Mouse (Mus musculus): ENCODE results near the gene Zfhx3. TPM values are rescaled to one million over a fixed set of nuclear protein-coding genes. Genes with fewer than 3 reads are reported as not detected.

The Zfhx3 gene
- total RNA-seq, 2 experiments from 2014 or later: 0.23 to 1.7 TPM

DNA sequence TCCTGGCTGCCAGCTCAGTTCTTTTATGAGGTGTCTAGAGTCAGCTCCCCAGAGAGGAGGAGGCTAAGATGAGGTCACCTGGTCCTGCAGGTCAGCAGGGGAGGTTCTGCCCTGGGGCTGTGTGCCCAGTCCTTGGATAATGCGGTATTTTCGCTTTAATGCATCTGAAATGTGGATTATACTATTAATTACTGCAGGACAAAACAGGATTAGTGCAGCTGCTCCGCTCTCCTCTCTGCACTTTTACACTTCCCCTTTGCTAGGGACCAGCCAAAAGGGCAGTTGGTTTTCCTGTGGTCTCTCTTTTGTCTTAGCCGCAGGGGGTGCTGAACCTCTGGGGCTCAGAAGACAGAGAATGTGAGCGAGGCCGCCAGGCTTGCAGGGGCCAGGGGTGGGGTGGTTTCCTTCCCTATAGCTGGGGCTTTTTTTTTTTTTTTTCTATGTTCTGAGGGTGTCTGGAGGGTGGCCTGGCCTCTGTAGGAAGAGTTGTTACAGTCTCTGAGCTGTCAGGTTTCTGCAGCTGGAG is 806.5 kb downstream of the Zfhx3 start:
- no peak for ATAC-seq (replicated peaks; ENCODE audit: low FRiP score, poor library complexity, severe bottlenecking)

- no peak for ATAC-seq (replicated peaks; ENCODE audit: low FRiP score, poor library complexity, severe bottlenecking)
Observed at GRCm38 (mm10) chr8:108750806-108751205, 808.4 kb downstream of the Zfhx3 start.

DNA sequence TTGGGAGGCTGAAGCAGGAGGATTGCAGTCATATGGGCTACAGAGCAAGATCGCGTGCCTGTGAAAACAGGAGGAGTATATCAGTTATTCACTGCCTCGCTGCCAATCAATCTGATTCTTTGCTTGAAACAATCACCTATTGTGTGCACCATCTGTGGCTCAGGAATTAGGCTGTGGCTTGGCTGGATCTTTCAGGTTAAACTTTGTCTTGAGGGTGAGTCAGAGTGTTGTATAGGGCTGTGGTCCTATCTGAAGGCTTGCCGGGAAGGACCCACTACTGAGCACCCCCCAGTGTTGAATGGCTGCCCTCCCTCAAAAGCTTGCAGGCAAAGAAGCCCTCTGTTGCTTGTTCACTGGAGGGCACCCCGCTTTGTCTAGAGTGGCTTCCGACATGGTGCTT is 812.1 kb downstream of the Zfhx3 start:
- ATAC-seq (replicated peaks; ENCODE audit: low FRiP score, poor library complexity, severe bottlenecking): no peak

- ATAC-seq (replicated peaks; ENCODE audit: low FRiP score, poor library complexity, severe bottlenecking): no peak
Observed at GRCm38 (mm10) chr8:108755400-108756325, 813.2 kb downstream of the Zfhx3 start.

GRCm38 (mm10) chr8:108759511-108760330 is 817.3 kb downstream of the Zfhx3 start:
- ATAC-seq (replicated peaks; ENCODE audit: low FRiP score, poor library complexity, severe bottlenecking): 0 out of 2 replicates have a peak, but pooled peaks have one; percentile 17

DNA sequence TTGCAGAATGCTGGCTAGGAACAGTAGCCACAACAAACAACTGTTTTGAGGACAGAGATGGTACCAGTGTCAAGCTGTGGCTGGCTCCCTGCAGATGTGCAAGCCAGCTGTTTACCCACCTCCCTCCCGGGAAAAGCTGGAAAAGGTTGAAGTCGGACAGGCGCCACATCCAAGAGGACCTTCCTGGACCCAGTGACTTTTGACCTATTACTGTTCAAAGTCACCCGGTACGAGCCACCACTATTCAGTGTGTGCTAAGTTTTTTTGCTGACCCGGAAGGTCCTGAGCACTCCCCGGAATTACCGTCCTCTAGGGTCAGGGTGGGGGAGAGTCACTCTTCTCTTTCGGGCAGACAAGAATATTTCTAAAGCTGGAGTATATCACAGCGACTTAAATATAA is 818.3 kb downstream of the Zfhx3 start:
- no peak for ATAC-seq (replicated peaks; ENCODE audit: low FRiP score, poor library complexity, severe bottlenecking)

GRCm38 (mm10) chr8:108762567-108762966 is 820.1 kb downstream of the Zfhx3 start:
- no peak for ATAC-seq (replicated peaks; ENCODE audit: low FRiP score, poor library complexity, severe bottlenecking)

- no peak for ATAC-seq (replicated peaks; ENCODE audit: low FRiP score, poor library complexity, severe bottlenecking)
Observed at GRCm38 (mm10) chr8:108764403-108765194, 822.2 kb downstream of the Zfhx3 start.

DNA sequence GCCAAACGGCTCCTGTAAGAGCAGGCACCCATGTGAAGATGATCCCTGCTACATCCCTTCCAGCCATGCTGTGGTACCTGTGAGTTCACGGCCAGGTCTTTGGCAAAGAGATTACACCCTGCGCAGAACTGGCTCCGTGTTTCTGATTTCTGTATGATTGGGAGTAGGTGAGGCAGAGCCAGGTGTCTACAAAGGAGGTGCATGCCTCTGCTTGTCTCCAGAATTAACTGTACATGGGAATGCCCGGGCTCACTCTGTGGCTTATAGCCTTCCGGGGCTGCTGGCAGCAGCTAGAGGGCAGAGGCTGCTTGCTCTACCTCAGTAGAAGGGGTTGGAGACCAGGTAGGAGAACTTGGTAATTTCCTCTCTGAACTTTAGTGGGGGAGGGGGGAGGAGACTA is 823.7 kb downstream of the Zfhx3 start:
- ATAC-seq (replicated peaks; ENCODE audit: low FRiP score, poor library complexity, severe bottlenecking): no peak

GRCm38 (mm10) chr8:108768051-108768450 is 825.6 kb downstream of the Zfhx3 start:
- no peak for ATAC-seq (replicated peaks; ENCODE audit: low FRiP score, poor library complexity, severe bottlenecking)

DNA sequence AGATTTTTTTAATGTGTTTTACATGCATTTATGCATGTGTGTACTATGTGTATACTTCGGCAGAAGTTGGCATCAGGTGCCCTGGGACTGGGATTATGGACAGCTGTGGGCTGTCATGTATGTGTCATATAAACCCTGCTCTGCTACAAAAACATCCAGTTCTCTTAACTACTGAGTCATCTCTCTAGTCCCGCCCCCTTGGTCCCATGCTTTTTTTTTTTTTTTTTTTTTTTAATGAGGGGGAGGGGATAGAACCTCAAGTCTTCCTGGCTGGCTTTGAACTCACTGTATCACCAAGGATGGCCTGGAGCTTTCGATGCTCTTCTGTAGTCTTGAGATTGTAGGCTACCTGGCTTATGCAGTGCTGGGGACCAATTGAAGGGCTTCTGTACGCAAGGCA is 827.9 kb downstream of the Zfhx3 start:
- no peak for ATAC-seq (replicated peaks; ENCODE audit: low FRiP score, poor library complexity, severe bottlenecking)

- no peak for ATAC-seq (replicated peaks; ENCODE audit: low FRiP score, poor library complexity, severe bottlenecking)
Observed at GRCm38 (mm10) chr8:108773436-108773835, 831.0 kb downstream of the Zfhx3 start.

GRCm38 (mm10) chr8:108778063-108778462 is 835.6 kb downstream of the Zfhx3 start:
- no peak for ATAC-seq (replicated peaks; ENCODE audit: low FRiP score, poor library complexity, severe bottlenecking)

- no peak for ATAC-seq (replicated peaks; ENCODE audit: low FRiP score, poor library complexity, severe bottlenecking)
Observed at GRCm38 (mm10) chr8:108778551-108778950, 836.1 kb downstream of the Zfhx3 start.

- no peak for ATAC-seq (replicated peaks; ENCODE audit: low FRiP score, poor library complexity, severe bottlenecking)
Observed at GRCm38 (mm10) chr8:108780766-108781165, 838.3 kb downstream of the Zfhx3 start.

DNA sequence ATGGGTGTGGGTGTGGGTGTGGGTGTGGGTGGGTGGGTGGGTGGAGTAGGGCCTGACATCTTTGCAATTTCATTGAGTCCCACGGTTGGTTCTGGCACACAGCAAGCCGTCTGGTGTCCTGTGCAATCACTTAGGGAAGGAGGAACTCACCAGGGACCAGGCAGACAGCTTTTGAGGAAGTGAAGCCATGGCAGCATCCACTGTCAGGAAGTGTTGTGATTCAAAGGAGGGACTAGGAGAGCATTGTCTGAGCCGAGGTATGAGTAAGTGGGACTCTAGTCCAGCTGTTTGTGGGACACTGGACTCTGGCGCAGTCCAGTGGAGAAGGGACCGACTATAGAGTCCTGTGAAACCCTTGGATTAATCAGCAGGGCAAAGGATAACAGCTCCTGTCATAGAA is 838.7 kb downstream of the Zfhx3 start:
- no peak for ATAC-seq (replicated peaks; ENCODE audit: low FRiP score, poor library complexity, severe bottlenecking)

DNA sequence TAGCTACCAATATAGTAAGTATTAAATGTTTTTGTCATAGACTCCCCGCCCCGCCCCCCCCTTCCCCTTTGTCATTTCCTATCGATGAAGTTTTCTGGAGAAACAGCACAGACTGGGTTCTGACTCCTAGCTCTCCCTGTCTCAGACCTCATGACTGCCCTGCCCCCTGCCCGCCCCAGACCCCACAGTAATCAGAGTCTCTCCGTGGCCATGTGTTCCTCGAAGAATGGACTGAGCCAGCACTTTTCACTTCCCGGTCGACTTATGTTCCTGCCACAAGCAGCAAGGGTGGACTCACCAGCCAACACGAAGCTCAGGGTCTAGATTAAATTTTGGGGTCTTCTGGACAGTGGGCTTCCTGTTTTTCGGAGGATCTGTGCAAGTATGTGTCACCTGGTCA is 840.7 kb downstream of the Zfhx3 start:
- ATAC-seq (replicated peaks; ENCODE audit: low FRiP score, poor library complexity, severe bottlenecking): no peak

DNA sequence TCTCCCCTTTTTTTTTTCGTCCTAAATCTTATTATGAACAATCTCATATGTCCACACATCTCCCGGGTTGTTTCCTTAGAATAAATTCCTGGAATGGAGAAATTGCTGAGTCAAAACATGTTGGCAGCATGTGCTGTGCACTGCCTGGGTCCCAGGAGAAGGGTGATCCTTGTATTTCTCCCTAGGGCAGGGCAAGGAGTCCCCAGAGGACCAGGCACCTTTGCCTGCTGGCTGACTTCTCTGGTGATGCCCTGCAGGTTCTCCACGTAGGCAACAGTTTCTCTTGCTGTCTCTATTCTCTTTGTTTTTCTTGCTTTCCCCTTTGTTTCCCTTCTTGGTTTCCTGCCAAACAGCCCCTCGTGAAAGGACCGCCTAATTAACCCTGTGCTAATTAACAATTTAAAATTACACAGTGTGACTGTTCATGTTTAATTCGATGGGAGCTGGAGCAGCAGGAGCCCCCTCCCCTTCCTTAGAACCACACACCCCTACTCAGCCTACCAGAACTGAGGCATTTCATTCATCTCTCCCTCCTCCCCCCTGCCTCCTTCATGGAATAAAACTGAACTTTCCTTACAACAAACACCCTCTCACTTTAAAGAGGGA is 845.8 kb downstream of the Zfhx3 start:
- no peak for ATAC-seq (replicated peaks; ENCODE audit: low FRiP score, poor library complexity, severe bottlenecking)

- ATAC-seq (replicated peaks; ENCODE audit: low FRiP score, poor library complexity, severe bottlenecking): no peak
Observed at GRCm38 (mm10) chr8:108788762-108789157, 846.3 kb downstream of the Zfhx3 start.

All from erythroid progenitor cell, adult 5-6 weeks (primary cell).